Mouse (Mus musculus): ENCODE data around the gene Trim67. TPM values are rescaled to one million over a fixed set of nuclear protein-coding genes. Genes with fewer than 3 reads are reported as not detected.

Trim67 gene
- polyA plus RNA-seq, 1 experiment from 2014 or later = 15.1 TPM

DNA sequence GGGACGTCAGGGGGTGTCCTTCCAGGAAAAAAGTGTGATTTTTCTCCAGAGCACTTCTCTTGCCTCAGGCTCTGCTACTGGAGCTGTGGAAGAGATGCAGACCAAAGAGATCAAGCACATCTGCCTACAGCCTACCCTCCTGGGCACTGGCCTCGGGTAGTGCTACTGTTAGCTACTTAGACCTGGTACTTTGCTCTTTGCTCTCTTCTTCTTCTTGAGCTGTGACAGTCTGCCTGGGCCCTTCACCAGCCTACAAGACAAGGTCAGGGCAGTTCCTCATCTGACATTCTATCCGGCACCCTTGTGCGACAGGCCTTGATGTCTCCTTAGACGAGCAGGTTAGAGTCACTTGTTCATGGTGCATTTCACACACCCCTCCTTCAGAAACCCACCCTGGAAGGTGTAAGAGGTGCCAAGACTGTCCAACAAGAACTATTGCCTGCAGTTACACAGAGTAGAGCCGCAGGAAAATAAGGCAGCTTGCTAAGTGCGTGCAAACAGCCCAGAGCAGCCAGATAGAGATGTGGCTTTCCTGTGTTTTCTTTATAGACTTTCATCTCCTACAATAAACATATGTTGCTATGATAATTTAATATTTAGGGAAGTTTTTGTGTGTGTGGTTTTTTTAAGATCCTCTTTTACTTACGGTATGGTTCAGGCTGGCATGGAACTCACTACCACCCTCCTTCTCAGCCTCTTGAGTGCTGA lies 3.0 kb downstream of the Trim67 start:
- no peaks in the 10 kb centered on the region for H3K36me3 ChIP-seq
- no peaks in the 10 kb centered on the region for H3K9me3 ChIP-seq
- peak overlapping the region; percentile 74 for H3K4me2 ChIP-seq (replicated peaks)
- H3K4me1 ChIP-seq = peaks cover 56% of the 10 kb centered on the region
- H3K27ac ChIP-seq = no peak overlapping the region
- H3K9ac ChIP-seq = peak overlapping the region; percentile 80
- peak overlapping the region; percentile 58 for H3K4me3 ChIP-seq
- H3K27me3 ChIP-seq (replicated peaks) = peaks cover 37% of the 10 kb centered on the region
- ATAC-seq (ENCODE audit: low FRiP score, low read depth) = no peak
- 73% methylated on average over 8 of the region's 8 CpGs for WGBS

DNA sequence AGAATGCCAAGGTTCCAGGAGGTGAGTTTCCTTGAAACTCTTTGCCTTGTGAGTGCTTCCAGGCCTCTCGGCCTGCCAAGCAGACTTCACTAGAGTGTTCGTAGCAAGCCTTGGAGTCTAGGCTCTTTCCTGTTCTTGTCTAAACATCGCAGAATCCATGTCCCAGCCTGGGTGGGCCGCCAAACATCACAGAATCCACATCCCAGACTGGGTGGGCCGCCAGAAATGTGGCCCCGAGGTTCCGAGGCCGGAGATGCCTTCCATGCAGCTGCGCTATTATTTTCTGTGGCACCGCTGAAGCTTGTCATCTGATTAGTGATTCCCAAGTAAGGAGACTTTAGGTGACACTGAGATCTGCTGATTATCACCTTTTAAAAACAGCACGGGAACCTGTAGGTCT lies 7.7 kb downstream of the Trim67 start:
- Histone ChIP-seq H3K4me2 (replicated peaks) (no peak overlapping the region), H3K27ac (no peak overlapping the region), H3K4me1 (peaks cover 22% of the 10 kb centered on the region), H3K4me3 (no peak overlapping the region), H3K27me3 (replicated peaks) (peaks cover 15% of the 10 kb centered on the region), H3K9me3 (no peaks in the 10 kb centered on the region), H3K9ac (no peak overlapping the region), H3K36me3 (no peaks in the 10 kb centered on the region)
- no peak for ATAC-seq (ENCODE audit: low FRiP score, low read depth)
- WGBS = 49% methylated on average over 11 of the region's 11 CpGs

DNA sequence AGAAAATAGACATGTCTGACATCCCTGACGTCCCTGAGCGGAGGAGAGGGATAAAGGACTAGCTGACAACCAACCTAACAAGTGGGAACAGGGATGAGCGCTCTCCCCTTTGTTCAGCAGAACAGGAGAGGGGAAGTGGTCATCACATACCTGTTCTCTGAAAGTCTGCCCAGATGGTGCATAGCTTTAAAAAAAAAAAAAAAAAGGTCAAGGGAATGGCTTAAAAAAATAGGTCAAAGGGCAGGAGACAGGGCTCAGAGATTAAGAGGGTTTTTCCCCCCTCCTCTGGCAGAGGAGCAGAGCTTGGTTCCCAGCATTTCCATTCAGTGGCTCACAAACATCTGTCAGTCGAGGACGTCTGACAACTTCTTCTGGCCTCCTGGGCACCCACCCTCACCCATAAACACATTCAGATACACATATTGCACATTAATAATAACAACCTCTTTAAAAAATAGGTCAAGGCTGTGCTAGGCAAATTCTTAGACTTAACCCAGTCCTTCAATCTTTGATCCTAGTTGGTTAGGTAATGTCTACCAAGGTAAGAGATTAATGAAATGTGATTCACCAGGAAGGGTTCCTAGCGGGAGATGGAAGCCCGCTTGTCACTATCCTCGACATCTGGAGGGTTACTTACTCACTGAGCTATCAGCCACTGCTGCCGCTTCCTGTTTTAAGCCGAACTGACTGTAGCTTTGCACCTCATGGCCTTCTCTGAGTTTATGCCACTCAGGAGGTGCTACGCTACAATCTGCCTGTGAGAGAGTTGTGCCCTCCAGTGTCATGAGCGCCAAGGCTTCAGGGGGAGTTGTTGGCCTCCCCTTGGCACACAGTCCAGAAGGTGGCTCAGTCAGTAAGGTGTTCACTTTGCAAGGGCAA lies 11.2 kb downstream of the Trim67 start:
- no peak for ATAC-seq (ENCODE audit: low FRiP score, low read depth)
- Histone ChIP-seq H3K4me1 (0 out of 2 replicates have a peak, but pooled peaks cover 3% of the 10 kb centered on the region), H3K4me2 (replicated peaks) (no peak overlapping the region), H3K9ac (no peak overlapping the region), H3K4me3 (no peak overlapping the region), H3K36me3 (no peaks in the 10 kb centered on the region), H3K27me3 (replicated peaks) (no peaks in the 10 kb centered on the region), H3K27ac (no peak overlapping the region), H3K9me3 (no peaks in the 10 kb centered on the region)
- WGBS = 74% methylated on average over 12 of the region's 12 CpGs

DNA sequence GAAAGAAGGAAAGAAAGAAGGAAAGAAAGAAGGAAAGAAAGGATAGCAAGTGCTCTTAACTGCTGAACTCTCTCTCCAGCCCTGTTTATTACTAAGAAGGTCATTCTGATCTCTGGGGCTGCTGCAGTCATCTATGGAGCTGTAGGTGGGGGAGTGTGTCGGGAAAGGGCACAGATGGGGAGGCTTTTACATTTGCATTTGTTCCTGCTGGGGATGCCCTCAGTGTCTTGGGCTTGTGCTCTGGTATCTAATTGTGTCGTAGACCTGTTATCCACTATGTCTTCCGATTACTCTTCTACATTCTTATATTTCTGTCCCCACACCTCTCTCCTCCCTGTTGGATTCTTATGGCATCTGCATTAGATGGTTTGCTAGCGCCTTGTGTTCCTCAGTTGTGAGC lies 13.1 kb downstream of the Trim67 start:
- H3K9ac ChIP-seq = no peak overlapping the region
- ATAC-seq (ENCODE audit: low FRiP score, low read depth) = no peak
- H3K27me3 ChIP-seq (replicated peaks) = no peaks in the 10 kb centered on the region
- H3K36me3 ChIP-seq = no peaks in the 10 kb centered on the region
- WGBS = 85% methylated on average over 4 of the region's 4 CpGs
- peaks cover 11% of the 10 kb centered on the region for H3K4me1 ChIP-seq
- H3K4me3 ChIP-seq = no peak overlapping the region
- no peak overlapping the region for H3K4me2 ChIP-seq (replicated peaks)
- H3K27ac ChIP-seq = no peak overlapping the region
- no peaks in the 10 kb centered on the region for H3K9me3 ChIP-seq

DNA sequence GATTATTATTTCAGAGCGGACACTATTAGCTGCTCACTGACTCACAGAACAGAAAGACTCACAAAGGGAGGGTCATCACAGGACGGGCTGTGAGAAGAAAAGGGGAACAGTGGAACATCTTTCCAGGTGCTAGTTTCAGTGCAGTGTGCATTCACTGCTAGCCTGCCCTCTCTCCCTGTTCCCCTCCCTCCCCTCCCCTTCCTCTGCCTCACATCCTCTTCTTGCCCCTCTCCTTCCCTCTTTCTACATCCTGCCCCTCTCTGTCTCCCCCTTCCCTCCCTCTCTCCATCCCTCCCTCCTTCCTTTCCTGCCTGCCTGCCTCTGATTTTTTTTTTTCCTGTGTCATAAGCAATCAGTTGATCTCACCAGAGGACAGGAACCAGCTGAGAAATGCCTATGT lies 16.5 kb downstream of the Trim67 start:
- no peaks in the 10 kb centered on the region for H3K9me3 ChIP-seq
- WGBS = 46% methylated on average over 2 of the region's 2 CpGs
- H3K27ac ChIP-seq = no peak overlapping the region

DNA sequence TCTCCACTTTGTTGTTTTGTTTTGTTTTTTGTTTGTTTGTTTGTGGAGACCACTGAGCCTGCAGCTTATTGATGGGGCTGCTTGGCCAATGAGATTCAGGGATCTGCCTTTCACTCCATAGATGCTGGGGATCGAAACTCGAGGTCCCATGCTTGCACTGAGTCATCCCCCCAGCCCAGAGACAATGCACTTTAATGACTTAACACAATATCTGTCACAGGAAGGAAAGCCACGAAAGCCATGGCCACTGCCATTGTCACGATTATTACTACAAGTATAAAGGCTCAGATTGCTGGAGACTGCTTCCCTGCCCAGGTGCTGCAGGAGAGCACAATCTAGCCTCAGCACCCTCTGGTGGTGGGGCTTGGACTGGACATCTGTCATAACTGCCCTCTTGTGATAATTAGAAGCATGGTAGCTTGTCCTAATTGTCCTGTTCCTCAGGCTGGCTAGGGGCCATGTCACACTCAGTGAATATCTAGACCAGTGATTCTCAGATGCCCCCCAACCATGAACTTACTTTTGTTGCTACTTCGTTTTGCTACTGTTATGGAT lies 17.2 kb downstream of the Trim67 start:
- Histone ChIP-seq H3K4me2 (replicated peaks) (no peak overlapping the region), H3K27ac (no peak overlapping the region), H3K4me3 (no peak overlapping the region), H3K27me3 (replicated peaks) (no peaks in the 10 kb centered on the region), H3K4me1 (peaks cover 14% of the 10 kb centered on the region), H3K9me3 (no peaks in the 10 kb centered on the region), H3K36me3 (no peaks in the 10 kb centered on the region), H3K9ac (no peak overlapping the region)
- WGBS = 56% methylated on average over 5 of the region's 5 CpGs
- ATAC-seq (ENCODE audit: low FRiP score, low read depth) = no peak

More for the DNA sequence above, 16.5 kb downstream of the Trim67 start:
- H3K36me3 ChIP-seq = no peaks in the 10 kb centered on the region
- H3K27me3 ChIP-seq (replicated peaks) = no peaks in the 10 kb centered on the region
- H3K4me3 ChIP-seq = no peak overlapping the region
- no peak overlapping the region for H3K9ac ChIP-seq
- no peak overlapping the region for H3K4me2 ChIP-seq (replicated peaks)
- no peak for ATAC-seq (ENCODE audit: low FRiP score, low read depth)
- peaks cover 14% of the 10 kb centered on the region for H3K4me1 ChIP-seq

DNA sequence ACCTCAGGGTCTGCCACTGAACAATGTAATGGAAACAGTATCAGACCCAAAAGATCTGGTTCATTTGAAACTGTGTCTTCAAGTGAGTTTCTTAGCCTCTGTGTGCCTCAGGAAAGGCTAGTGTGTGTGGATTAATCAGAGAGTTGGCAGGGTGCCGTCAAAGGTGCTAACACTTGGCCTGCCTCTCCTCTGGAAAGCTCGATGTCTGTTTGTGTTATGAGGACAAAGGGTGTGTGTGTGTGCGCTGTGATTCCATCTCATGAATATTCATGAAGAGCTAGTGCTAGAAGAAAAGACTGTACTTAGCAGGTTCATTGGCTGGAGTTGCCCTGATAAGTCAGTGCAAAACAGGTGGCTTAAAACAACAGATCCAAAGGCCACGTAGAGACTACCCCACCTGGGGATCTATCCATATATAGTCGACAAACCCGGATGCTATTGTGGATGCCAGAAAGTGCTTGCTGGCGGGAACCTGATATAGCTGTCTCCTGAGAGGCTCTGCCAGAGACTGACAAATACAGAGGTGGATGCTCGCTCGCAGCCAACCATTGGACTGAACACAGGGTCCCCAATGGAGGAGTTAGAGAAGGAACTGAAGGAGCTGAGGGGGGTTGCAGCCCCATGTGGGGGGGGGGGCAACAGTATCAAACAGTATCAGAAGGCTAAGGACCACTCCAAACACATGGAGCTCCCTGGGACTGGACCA lies 17.9 kb downstream of the Trim67 start:
- H3K4me2 ChIP-seq (replicated peaks) = no peak overlapping the region
- peaks cover 14% of the 10 kb centered on the region for H3K4me1 ChIP-seq
- H3K4me3 ChIP-seq = no peak overlapping the region
- no peaks in the 10 kb centered on the region for H3K27me3 ChIP-seq (replicated peaks)
- H3K9ac ChIP-seq = no peak overlapping the region
- H3K27ac ChIP-seq = no peak overlapping the region
- ATAC-seq (ENCODE audit: low FRiP score, low read depth) = no peak
- H3K36me3 ChIP-seq = 0 out of 2 replicates have a peak, but pooled peaks cover 2% of the 10 kb centered on the region
- H3K9me3 ChIP-seq = no peaks in the 10 kb centered on the region
- WGBS = 41% methylated on average over 9 of the region's 9 CpGs

DNA sequence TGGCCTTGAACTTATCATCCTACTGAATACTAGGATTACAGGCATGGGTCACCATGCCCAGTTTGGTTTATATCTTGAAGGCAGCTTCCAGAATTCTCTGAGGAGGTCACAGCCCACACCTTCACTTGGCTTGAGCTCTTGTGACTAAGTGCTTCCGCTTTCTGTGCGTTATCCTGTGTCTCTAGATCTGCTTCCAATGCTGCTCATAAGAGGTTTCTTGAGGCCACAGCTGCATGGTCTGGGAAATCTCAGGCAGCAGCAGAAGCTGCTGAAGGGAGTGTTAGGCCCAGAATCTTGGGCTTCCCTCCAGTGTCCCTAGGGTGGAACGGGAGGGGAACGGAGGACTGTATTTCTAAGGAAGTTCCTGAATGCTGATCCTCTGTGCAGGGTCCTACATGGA lies 20.4 kb downstream of the Trim67 start:
- Histone ChIP-seq H3K9me3 (peaks cover 3% of the 10 kb centered on the region; the same call in 1 of the 2 replicates), H3K27ac (no peak overlapping the region), H3K4me1 (peaks cover 14% of the 10 kb centered on the region), H3K27me3 (replicated peaks) (no peaks in the 10 kb centered on the region; the same call in 1 of the 2 replicates), H3K4me2 (replicated peaks) (no peak overlapping the region), H3K36me3 (peaks cover 25% of the 10 kb centered on the region), H3K9ac (no peak overlapping the region), H3K4me3 (no peak overlapping the region)
- 97% methylated on average over 4 of the region's 4 CpGs for WGBS
- ATAC-seq (ENCODE audit: low FRiP score, low read depth) = no peak

DNA sequence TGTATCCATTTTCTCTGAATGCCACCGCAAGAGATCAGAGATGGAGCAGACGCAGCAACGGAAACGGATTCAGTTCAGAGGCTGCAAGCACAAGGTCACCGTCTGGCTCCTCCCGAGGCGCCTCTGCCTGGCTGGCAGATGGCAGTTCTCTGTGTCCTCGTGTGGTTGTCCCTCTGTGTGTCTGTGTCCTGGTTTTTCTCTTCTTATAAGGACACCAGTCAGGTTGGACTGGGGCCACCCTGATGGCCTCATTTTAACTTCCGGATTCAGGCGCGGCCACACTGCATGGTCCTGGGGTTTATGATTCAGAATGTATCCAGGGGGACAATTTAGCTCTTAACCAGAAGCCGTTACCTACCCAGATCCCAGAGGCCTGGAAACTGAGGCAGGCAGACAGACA lies 23.0 kb downstream of the Trim67 start:
- H3K36me3 ChIP-seq = peaks cover 41% of the 10 kb centered on the region

DNA sequence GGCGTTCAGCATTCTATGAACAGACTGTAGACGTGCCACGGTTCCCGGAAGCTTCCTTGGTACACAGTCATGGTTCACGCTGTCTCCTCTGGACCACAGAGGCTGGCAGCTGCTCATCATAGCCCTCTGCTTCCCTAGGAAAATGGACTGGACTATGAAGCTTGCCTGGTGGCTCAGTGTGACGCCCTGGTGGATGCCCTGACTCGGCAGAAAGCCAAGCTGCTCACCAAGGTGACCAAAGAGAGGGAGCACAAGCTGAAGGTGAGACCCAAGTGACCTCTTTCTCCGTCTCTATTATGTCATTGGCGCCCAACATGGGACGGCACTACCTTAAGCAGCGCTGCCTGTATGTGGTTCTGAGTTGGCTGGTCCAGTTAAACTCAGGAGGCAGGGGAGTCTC lies 24.0 kb downstream of the Trim67 start:
- 92% methylated on average over 11 of the region's 11 CpGs for whole genome bisulfite sequencing
- H3K4me1 ChIP-seq = no peaks in the 10 kb centered on the region
- H3K27me3 ChIP-seq (replicated peaks) = no peaks in the 10 kb centered on the region; the same call in 1 of the 2 replicates
- no peak overlapping the region for H3K4me2 ChIP-seq (replicated peaks)
- H3K36me3 ChIP-seq = peaks cover 44% of the 10 kb centered on the region
- ATAC-seq (ENCODE audit: low FRiP score, low read depth) = no peak
- H3K4me3 ChIP-seq = no peak overlapping the region
- peaks cover 3% of the 10 kb centered on the region; the same call in 1 of the 2 replicates for H3K9me3 ChIP-seq
- no peak overlapping the region for H3K27ac ChIP-seq
- H3K9ac ChIP-seq = no peak overlapping the region

More for the DNA sequence above, 23.0 kb downstream of the Trim67 start:
- WGBS = 91% methylated on average over 12 of the region's 12 CpGs
- Histone ChIP-seq H3K4me2 (replicated peaks) (no peak overlapping the region), H3K4me1 (peaks cover 5% of the 10 kb centered on the region), H3K27ac (no peak overlapping the region), H3K27me3 (replicated peaks) (no peaks in the 10 kb centered on the region; the same call in 1 of the 2 replicates), H3K9ac (no peak overlapping the region), H3K9me3 (peaks cover 3% of the 10 kb centered on the region; the same call in 1 of the 2 replicates), H3K4me3 (no peak overlapping the region)
- ATAC-seq (ENCODE audit: low FRiP score, low read depth) = no peak

DNA sequence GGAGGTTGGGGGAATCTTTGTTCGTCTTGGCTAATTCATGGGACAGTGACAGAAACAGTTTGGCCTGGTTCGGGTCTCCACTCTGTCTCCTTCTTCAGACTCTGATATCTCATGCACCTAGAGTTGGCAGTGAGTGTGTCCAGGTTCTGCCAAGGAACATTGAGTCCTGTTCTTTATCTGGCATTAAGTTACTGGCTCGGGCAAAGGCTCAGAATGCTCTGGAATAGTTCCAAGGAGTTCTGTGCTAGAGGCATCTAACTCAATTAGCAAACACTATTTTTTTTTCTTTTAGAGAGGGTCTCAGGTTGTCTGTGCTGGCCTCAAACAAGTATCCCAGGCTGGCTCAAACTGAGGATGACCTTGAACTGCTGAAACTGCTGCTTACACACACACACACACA lies 24.5 kb downstream of the Trim67 start:
- Histone ChIP-seq H3K9me3 (peaks cover 3% of the 10 kb centered on the region; the same call in 1 of the 2 replicates), H3K27ac (no peak overlapping the region), H3K9ac (no peak overlapping the region), H3K36me3 (peaks cover 44% of the 10 kb centered on the region), H3K4me1 (no peaks in the 10 kb centered on the region), H3K27me3 (replicated peaks) (no peaks in the 10 kb centered on the region; the same call in 1 of the 2 replicates), H3K4me2 (replicated peaks) (no peak overlapping the region), H3K4me3 (no peak overlapping the region)
- 90% methylated on average over 3 of the region's 3 CpGs for WGBS
- ATAC-seq (ENCODE audit: low FRiP score, low read depth) = no peak
